Mouse (Mus musculus): ENCODE results near the gene Gm8909.

DNA sequence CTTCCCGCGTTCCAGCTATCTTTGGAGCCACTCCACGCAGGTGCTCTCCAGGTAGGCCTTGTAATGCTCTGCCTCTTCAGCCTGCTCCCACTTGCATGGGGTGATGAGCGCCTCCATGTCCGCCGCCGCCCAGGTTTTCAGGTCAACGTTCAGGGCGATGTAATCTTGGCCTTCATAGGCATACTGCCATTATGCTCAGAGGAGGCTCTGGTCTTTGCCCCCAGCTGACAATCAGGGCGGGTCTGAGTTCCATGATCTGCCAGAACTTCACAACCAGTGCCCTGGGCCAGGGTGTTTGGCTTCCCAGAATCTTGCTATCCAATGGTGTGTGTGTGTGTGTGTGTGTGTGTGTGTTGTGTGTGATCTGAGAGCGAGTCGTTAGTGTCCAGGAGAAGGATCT lies 13.9 kb upstream of the Gm8909 start:
- no peak for TF ChIP-seq CTCF (conservative IDR thresholded peaks at IDR 0.05; ENCODE audit: low read length)
- TF ChIP-seq NANOG (IDR thresholded peaks at IDR 0.05; ENCODE audit: borderline replicate concordance, low read length): no peak
- TF ChIP-seq POU5F1 (IDR thresholded peaks at IDR 0.05; ENCODE audit: borderline replicate concordance, low read length): no peak

Measured in E14TG2a.4 (cell line).